Mouse (Mus musculus) Patski (cell line): ENCODE data around the gene Dhcr7. TPM values are rescaled to one million over a fixed set of nuclear protein-coding genes. Genes with fewer than 3 reads are reported as not detected.

Experiments
- ATAC-seq: fragments of 100-300 bp; one replicate; pipeline ENCODE4 v1.8.0; 2021
- CTCF ChIA-PET: fragments of 350-600 bp; sonication (Branson Sonifier 250); formaldehyde crosslinking; loops from one replicate; lab custom pipeline; 2022; ENCODE audit warnings: inconsistent platforms; lab: Charles Lee
- POLR2A ChIA-PET: fragments of 350-600 bp; sonication (Branson Sonifier 250); formaldehyde crosslinking; loops from one replicate; lab custom pipeline; 2022; ENCODE audit warnings: antibody characterized with exemption, inconsistent platforms; lab: Charles Lee
- DNase-seq: peaks from one replicate; pipeline ENCODE4 v3.0.0-alpha.2; 2011; ENCODE audit warnings: low read depth, low spot score
- H3K27me3 ChIP-seq: fragments of 371-371 bp; one replicate; pipeline ENCODE4 v1.5.1; 2021
- CTCF ChIP-seq: fragments of 100-300 bp; IDR thresholded peaks from one replicate; pipeline ENCODE4 v1.5.1; 2021
- in situ Hi-C: fragments of 300-500 bp; cut with MboI; formaldehyde crosslinking; loops from 3 replicates; pipeline ENCODE4 v1.11.1; 2018; ENCODE audit warnings: low pct_unique_long_range_greater_than_20kb, mixed read lengths
- polyA plus RNA-seq: library from polyadenylated mRNA; unstranded; gene quantifications from one replicate; pipeline ENCODE4 v1.2.3, GENCODE M21; 2021

Gene Dhcr7
- polyA plus RNA-seq, result 45.7 TPM

- DNase-seq, result peak; percentile 82
- CTCF ChIA-PET, result interaction anchor here (1.3 kb wide), 1 partner anchor 13 kb away, joined by 5 read pairs; no protein-coding TSS in a partner anchor
- no peaks in the 10 kb centered on the region for H3K27me3 ChIP-seq
- in situ Hi-C loops, result loop anchor here (5.0 kb wide), 1 partner anchor 85 kb away; no protein-coding TSS in a partner anchor
- ATAC-seq, result peak; percentile 90
- POLR2A ChIA-PET, result interaction anchor here (0.6 to 1.5 kb wide), 5 partner anchors 20 to 191 kb away, joined by 3 read pairs; no protein-coding TSS in a partner anchor
- no peak for TF ChIP-seq CTCF
Observed at GRCm38 (mm10) chr7:143822375-143823265, at the start of gene Dhcr7, which contains the start of gene Nadsyn1. Gene Dhcr7, plus strand, starts transcription at chr7:143823145. Gene Nadsyn1, minus strand, starts transcription at chr7:143822849.

- DNase-seq, result no peak
- POLR2A ChIA-PET, result no interaction called here
- ATAC-seq, result no peak
Observed at GRCm38 (mm10) chr7:143776137-143776536, 46.8 kb upstream of the Dhcr7 start.

DNA sequence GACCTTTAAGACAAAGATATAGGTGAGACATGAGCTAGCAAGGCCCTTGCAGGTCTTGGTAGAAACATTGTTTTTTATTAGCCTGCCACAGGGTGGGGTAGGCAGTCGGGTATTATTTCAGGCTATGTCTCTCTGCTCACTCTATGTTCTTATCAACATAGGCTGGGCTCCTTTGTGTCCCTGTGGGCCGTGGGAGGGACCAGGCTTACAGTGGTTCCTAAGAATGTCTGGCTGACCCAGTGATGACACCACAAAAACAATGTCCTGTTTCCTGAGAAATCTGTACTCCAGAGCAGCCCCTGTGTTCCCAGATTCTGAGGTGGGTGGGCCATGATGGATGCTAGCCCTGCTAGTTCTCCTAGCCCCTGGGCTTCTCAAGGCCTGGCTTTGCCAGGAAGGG, 45.6 kb upstream of the Dhcr7 start:
- no peak for TF ChIP-seq CTCF
- DNase-seq, result no peak
- ATAC-seq, result no peak
- CTCF ChIA-PET, result interaction anchor here (4.2 kb wide), 1 partner anchor 14 kb away, joined by 18 read pairs; no protein-coding TSS in a partner anchor
- in situ Hi-C loops, result no loop called here
- H3K27me3 ChIP-seq, result no peaks in the 10 kb centered on the region
- POLR2A ChIA-PET, result no interaction called here

More at GRCm38 (mm10) chr7:143776137-143776536, 46.8 kb upstream of the Dhcr7 start:
- H3K27me3 ChIP-seq, result no peaks in the 10 kb centered on the region
- in situ Hi-C loops, result no loop called here
- CTCF ChIA-PET, result interaction anchor here (2.1 to 4.2 kb wide), 2 partner anchors 9 to 12 kb away, joined by 11 to 18 read pairs; partner anchors contain the start of gene Mrgpre
- no peak for TF ChIP-seq CTCF

DNA sequence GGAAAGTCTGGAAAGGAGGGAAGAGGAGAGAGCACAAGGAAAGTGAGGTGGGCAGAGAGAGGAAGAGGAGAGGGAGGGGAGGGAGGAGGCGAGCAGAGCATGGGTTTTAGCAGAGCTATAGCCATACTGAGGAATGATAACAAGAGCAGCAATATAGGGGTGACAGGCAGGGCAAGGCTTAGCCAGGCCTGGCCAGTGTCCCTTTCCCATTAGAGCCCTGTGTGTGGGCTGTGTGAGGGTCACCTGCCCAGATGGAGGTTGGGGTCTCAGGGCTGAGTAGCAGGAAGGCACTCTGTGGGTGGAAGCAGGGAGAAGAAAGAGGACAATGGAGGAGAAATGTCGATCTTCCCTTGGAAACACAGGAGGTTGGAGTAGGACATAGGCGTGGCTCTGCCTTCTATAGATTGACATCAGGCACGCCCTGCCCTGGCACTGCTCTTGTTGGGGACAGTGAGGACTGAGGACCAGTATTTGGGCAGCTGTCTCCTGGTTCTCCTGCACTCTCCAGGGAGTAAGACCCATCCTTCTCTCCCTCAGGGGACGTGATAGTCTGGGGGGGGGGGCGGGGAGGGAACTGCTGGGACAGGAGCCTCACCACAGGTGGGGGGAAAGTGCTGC, 39.5 kb upstream of the Dhcr7 start:
- DNase-seq, result no peak
- in situ Hi-C loops, result no loop called here

GRCm38 (mm10) chr7:143783996-143784829, 38.7 kb upstream of the Dhcr7 start, which contains the start of gene Mrgpre:
Gene Mrgpre, minus strand, starts transcription at chr7:143784500.
- ChIA-PET POLR2A (interaction anchor here (1.0 to 1.4 kb wide), 4 partner anchors 12 to 116 kb away, joined by 3 to 5 read pairs (median 4); no protein-coding TSS in a partner anchor), CTCF (interaction anchor here (0.7 to 2.7 kb wide), 22 partner anchors 8 to 295 kb away, joined by 3 to 19 read pairs (median 6); no protein-coding TSS in a partner anchor)
- ATAC-seq, result peak; percentile 67
- no peak for DNase-seq
- TF ChIP-seq CTCF, result no peak
- in situ Hi-C loops, result no loop called here
- no peaks in the 10 kb centered on the region for H3K27me3 ChIP-seq

More for the DNA sequence above, 39.5 kb upstream of the Dhcr7 start:
- TF ChIP-seq CTCF, result no peak
- ChIA-PET POLR2A (interaction anchor here (1.1 kb wide), 1 partner anchor 16 kb away, joined by 5 read pairs; no protein-coding TSS in a partner anchor), CTCF (interaction anchor here (1.4 to 2.7 kb wide), 5 partner anchors 18 to 124 kb away, joined by 4 to 19 read pairs (median 12); no protein-coding TSS in a partner anchor)
- ATAC-seq, result no peak
- H3K27me3 ChIP-seq, result no peaks in the 10 kb centered on the region

DNA sequence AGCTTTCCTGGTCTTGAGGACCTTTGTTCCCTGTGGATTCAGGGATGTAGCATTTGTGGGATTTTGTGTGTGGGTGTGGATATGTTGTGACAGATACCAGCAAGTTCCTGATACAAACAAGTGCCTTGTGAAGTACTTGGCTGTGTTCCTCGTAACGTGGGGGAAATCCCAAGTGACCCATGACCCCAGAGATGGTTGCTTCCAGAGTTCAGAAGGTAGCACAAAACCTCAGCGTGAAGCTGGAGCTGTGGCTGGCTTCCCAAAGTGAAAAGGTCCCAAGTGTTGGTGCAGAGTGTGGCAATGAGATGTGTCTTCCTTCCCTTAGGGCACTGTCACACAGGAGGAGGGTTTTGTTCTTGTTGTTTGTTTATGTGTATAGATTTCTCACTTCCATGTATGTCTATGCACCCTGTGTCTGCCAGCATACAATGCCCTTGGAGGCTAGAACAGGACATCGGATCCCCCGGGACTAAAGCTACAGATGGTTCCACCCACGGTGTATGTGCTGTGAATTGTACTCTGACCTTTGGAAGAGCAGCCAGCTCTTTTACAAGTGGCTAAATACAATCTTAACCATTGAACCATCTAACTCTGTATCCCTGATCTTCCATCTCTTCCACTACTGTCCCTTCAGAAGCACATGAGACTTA, 30.5 kb upstream of the Dhcr7 start:
- no peak for TF ChIP-seq CTCF
- DNase-seq, result no peak
- in situ Hi-C loops, result no loop called here
- no peaks in the 10 kb centered on the region for H3K27me3 ChIP-seq
- ChIA-PET POLR2A (no interaction called here), CTCF (no interaction called here)
- ATAC-seq, result no peak

DNA sequence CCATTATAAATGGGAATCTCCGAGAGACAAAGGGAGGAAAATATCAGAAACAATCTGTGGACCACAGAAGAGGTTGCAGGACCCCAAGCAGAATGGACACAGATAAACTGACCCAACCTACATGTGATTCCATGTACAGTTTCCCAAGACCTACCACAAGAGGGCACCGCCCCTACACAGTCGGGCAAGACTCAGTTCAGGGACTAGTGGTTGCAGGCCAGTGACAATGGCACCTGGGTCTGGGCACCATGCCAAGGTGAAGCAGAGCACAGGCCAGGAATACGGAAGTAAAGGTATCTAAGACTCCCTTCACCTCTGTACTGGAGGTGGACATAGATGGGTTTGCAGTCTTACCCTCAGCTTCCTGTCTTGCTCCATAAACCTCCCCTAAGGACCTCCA, 29.8 kb upstream of the Dhcr7 start:
- ChIA-PET POLR2A (no interaction called here), CTCF (no interaction called here)
- ATAC-seq (no peak), DNase-seq (no peak)
- no peaks in the 10 kb centered on the region for H3K27me3 ChIP-seq
- in situ Hi-C loops, result no loop called here
- TF ChIP-seq CTCF, result no peak

- in situ Hi-C loops, result no loop called here
- no peak for TF ChIP-seq CTCF
- peak; percentile 76 for ATAC-seq
- no peak for DNase-seq
- POLR2A ChIA-PET, result interaction anchor here (0.6 to 1.6 kb wide), 4 partner anchors 9 to 42 kb away, joined by 3 to 5 read pairs (median 3); partner anchors contain the start of genes Mrgpre and Osbpl5
- H3K27me3 ChIP-seq, result no peaks in the 10 kb centered on the region
- CTCF ChIA-PET, result interaction anchor here (0.8 to 2.2 kb wide), 4 partner anchors 9 to 109 kb away, joined by 4 to 10 read pairs (median 4); partner anchors contain the start of gene Mrgpre
Observed at GRCm38 (mm10) chr7:143798783-143799182, 24.2 kb upstream of the Dhcr7 start.

GRCm38 (mm10) chr7:143800770-143801169, 22.2 kb upstream of the Dhcr7 start:
- H3K27me3 ChIP-seq, result no peaks in the 10 kb centered on the region
- CTCF ChIA-PET, result interaction anchor here (1.1 to 3.1 kb wide), 3 partner anchors 12 to 29 kb away, joined by 3 to 15 read pairs (median 3); partner anchors contain the start of gene Mrgpre
- TF ChIP-seq CTCF, result no peak
- ATAC-seq (no peak), DNase-seq (no peak)
- in situ Hi-C loops, result no loop called here
- POLR2A ChIA-PET, result no interaction called here
